Mouse (Mus musculus): ENCODE measurements around the gene Arid5b. TPM values are rescaled to one million over a fixed set of nuclear protein-coding genes. Genes with fewer than 3 reads are reported as not detected.
A peak's percentile ranks its signal among the peaks of the same experiment; 100 is the strongest.

The Arid5b gene
- total RNA-seq, 2 experiments from 2014 or later, result 19.1 to 22.8 TPM

- no peak for DNase-seq
These were observed 8.8 kb downstream of the Arid5b start for GRCm38 (mm10) chr10:68269789-68270188.

- DNase-seq, result no peak
These were observed 9.9 kb downstream of the Arid5b start for GRCm38 (mm10) chr10:68268629-68269028.

DNA sequence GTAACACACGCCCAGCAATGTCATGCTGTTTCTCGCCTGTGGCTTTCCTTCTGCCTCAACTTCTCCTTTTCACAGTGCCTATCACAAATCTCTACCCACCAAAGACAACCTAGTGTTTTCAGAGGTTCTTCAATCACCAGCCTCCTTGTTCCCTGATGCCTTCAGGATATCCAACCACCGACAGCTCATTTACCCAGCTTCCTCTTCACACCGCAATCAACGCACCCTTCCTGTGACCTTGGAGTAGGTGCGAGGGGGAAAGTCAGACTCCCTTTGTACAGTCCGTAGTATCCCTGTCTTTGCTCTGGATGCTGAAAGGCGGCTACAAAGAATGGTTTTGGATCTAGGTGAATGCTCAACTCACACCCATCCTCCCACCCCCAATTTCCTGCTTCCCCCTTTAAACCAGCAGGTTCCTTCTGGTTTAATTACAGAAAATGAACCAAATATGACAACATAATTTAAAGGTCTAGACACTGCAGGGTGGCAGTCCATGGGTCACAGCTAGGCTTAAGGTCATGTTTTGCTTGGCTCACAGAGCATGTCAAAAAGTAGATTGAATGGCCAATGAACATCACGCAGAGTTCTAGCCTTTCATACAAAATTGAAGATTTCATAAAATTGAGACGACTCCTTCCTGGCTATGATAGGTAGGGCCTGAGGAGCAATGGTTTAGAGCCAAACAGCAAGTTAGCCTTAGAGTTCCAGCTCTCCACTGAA lies 14.4 kb downstream of the Arid5b start:
- no peak for DNase-seq

- no peak for DNase-seq
These were observed 15.1 kb downstream of the Arid5b start for GRCm38 (mm10) chr10:68263296-68263968.

DNA sequence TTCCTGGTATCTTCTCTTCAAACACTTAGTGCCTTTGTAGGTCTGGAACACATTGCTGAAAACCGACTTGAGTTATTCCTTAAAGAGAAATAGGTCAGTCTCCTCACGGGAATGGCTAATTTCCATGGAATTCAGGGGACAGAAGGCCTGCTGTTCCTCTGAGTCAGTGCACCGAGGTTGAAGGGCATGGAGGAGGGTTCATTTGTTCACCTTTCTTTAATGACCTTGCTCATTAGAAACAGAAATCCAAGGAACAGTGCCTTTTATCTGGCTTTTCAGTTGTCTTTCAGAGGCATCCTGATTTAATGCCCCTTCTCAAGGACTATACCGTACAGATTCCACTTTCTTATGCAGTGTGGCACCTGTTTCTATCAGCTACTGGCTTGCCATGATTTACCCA lies 18.9 kb downstream of the Arid5b start:
- DNase-seq, result no peak

GRCm38 (mm10) chr10:68257358-68258056 lies 21.0 kb downstream of the Arid5b start:
- no peak for DNase-seq

DNA sequence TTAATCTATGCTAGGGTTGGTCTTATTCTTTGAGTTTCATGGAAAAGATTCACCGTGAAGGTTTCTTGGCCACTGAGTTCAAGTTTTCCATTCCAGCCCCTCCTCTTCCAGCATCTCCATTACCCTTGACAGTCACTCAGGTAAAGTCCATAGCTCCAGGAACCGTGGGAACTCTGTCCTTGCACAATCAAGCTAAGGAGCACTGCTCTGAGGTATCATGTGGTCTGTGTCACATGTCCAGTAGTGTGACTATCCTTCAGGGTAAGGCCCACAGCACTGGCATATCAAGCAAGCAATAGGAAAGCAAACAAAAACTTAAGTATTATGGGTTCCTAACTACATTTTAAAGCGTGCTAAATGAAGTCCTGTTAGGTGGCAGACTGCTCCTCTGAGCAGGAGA lies 22.4 kb downstream of the Arid5b start:
- no peak for DNase-seq

DNA sequence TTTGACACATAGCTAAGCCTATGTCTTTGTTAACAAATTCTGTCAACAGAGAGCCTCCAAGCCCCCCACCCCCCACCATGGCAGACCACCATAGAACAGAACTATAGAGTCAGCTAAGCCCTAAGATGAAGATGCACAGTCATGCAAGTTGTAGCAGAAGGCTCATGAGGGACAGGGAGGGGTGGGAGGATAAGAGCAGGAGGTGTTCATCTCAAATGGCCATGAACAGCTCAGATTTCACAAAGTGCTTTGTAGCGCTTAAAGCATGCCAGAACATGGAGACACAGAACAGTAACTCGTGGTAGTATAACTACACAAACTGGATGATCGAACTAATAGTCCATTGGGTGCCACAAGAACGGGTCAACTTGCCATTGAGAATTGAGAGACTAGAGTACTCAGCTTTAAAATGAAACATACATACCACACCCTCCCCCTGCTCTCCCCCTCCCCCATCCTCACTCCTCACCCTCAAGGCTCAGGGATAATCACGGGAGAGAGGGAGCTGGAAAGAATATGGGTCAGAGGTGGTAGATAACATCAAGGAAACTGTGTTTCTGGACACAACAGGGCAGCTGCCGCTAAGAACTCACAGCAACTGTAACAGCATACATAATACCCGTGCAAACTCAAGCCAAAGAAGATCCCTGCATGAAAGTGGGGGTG lies 25.0 kb downstream of the Arid5b start:
- DNase-seq, result no peak

DNA sequence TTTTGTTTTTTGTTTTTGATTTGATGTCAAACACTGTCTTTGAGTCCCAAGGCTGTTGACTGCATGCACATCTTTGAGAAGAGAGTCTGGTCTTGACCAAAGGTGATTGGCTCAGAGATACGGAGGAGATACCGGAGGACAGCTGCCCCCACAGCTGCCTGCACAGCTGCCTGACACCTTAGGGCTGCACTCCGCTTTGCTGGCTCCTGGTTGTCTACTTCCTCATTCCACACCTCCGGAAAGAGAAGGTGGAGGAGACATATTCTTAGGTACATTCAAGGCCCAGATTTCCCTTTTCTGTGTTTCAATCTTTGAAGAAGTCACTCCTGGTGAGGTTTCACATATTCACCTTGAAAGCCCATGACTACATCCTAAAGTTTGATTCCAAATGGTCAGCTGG lies 25.9 kb downstream of the Arid5b start:
- DNase-seq, result no peak

- DNase-seq, result peak; percentile 48 to 50
These were observed 29.2 kb downstream of the Arid5b start for GRCm38 (mm10) chr10:68249355-68249782.

DNA sequence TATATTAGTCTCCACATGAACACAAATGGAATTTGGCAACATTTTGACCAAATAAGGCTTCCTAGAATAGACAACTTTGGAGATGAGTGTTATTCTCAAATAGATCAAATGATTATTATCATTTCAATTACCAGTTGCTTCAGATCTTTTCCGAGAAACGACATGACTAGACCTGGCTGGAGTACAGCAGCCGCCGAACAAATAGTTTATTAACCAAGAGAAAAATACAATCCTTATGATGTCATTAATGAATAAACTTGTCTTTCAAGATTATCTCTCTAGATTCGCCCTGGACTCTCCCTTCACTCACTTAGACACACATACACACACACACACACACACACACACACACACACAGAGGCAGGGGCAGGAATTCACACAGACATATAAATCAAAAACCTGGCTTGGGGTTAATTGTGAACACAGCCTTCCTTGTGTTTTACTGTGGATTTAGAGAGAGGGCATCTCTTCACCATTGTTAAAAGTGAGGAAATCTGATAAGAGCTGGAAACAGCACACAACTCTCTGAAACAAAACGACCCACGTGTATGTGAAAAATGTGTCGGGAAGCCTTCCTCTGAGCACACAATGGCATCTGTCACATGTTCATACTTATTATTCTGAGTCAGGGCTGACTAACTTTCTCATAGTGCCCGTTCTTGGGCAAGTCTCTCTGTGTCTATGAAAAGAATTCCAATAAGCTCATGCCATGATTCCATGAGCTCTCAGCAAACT lies 30.1 kb downstream of the Arid5b start:
- DNase-seq, result no peak

- no peak for DNase-seq
These were observed 30.9 kb downstream of the Arid5b start for GRCm38 (mm10) chr10:68247490-68248280.

GRCm38 (mm10) chr10:68246603-68247247 lies 31.8 kb downstream of the Arid5b start:
- DNase-seq, result no peak

- DNase-seq, result peak; percentile 28 to 35
These were observed 37.6 kb downstream of the Arid5b start for GRCm38 (mm10) chr10:68240804-68241485.

GRCm38 (mm10) chr10:68240094-68240803 lies 38.3 kb downstream of the Arid5b start:
- DNase-seq, result no peak

DNA sequence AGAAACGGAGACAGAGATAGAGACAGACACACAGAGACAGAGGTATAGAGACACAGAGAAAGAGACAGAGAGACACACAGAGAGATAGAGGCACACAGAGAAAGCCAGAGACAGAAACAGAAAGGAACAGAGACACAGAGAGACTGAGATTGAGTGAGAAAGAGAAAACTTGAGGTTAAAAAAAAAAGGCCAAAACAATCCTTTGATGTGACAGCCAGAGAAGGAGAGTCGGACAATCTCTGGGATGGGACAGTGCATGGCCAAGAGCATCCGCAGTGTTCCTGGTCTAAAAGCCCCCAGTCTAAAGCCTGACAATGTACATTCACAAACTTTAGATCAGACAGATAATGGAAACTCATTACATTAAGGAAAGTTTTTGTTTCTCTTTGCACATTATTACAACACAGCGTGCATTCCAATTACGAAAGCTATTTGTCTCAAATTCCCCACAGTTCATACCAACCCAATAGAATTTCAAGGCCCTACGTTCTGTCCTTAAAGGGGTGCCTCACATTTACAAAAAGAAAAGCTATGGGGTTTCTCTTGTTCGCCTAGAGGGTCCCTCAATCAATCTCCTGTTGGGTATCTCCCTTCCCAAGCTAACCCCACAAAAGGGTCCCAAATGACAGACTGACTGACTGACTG lies 39.0 kb downstream of the Arid5b start:
- DNase-seq, result no peak

- peak in 1 of 2 experiments; percentile 26 for DNase-seq
These were observed 39.7 kb downstream of the Arid5b start for GRCm38 (mm10) chr10:68238707-68239425.

DNA sequence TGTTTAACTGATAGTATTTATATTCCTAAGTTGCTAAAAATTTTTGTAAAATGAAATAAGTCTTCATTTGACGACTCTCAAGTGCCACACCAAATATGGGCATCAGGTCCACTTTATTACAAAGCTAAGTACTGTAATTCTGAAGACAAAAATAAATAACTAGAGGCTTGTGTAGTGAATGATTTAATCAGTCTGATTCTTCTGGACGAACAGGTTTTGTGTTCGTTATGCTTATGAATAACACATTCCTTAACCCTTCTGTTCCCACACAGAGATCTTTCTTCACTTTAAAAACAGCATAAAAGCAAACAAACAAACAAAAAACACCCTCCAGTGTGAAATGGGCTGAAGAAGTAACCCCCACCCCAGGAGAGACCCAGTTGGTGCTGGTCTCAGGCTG lies 40.4 kb downstream of the Arid5b start:
- no peak for DNase-seq

All from heart, adult 18-20 months (tissue).